Mouse (Mus musculus) kidney, adult 11 months (tissue): ENCODE data around the gene Hist1h2bg.

Experiments used
- DNase-seq: peaks from one replicate; pipeline ENCODE4 v3.0.0; 2022

Gene Hist1h2bg

DNA sequence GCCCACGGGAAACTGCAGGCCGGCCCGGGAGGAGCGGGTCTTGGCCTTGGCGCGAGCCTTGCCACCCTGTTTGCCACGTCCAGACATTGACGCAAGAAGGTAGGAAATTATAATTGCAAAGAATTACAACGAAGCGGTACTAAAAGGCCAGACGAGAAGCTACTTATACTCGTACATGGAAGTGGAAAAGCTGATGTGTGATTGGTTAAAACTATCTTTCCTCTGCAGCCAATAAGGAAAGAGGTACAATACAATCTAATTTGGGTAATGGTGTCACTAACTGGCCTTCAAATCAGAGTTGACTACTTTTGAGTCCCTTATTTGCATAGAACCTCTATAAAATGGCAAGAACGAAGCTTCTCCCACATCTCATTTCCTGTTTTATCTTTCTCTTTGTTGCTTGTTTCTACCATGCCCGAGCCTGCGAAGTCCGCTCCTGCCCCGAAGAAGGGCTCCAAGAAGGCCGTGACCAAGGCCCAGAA, at the start of gene Hist1h2bg, which contains the start of gene Hist1h2ae:
TSS of gene Hist1h2bg (plus strand) at position 375 of the 482 bp plus-strand sequence.
TSS of gene Hist1h2ae (minus strand) at position 199 of the 482 bp plus-strand sequence.
- peak; percentile 38 for DNase-seq

DNA sequence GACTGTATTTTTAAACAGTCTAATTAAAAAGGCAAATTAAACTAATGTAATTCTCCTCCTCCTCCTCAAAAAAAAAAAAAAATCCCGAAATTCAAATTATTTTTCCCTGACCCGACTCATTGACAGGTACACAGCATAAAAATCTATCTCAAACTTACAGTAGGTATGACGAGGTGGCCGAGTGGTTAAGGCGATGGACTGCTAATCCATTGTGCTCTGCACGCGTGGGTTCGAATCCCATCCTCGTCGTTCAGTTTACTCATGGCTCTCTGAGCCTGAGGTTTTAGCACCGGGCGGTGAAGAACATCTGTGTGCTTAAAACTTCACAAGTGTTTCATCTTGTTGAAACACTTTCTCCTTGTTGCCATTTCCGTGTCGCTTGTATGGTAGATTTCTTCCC, 49.5 kb upstream of the Hist1h2bg start:
- peak; percentile 59 for DNase-seq

DNA sequence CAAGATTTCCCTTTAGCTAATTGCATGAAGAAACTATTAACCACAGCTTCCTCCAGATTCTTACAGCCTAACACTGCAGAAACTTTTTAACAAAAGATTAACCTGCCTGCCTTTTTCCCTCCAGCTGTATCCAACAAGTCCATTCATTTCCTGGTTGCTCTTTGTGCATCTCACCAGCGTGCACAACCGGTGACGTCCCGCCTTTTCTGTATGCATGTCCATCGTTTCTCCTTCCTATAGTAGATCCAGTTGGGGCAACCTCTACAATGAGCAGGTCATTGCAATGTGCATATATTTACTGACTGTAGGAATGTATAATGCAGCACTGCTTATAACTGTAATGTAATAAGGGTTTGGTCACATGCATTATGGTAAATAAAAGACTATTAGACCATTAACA, 47.2 kb upstream of the Hist1h2bg start:
- no peak for DNase-seq

DNA sequence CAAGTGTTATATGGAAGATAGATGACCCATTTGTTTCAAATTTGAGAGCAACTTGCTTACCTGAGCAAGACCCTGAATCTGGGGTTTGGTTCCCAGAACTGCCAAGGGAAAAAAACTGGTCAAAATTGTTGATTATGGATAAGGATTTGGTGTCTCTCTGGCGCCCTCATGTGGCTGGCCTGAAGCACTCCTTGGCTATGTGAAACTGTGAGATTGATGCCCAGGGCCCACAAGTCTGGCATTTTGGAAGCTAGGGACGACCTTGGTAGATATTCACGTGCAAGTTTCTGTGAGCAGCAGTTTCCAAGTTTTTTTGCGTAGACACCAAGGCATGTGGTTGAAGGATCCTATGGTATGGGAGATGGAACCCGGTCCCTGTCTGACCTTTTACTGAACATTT, 46.5 kb upstream of the Hist1h2bg start:
- peak; percentile 58 for DNase-seq

DNA sequence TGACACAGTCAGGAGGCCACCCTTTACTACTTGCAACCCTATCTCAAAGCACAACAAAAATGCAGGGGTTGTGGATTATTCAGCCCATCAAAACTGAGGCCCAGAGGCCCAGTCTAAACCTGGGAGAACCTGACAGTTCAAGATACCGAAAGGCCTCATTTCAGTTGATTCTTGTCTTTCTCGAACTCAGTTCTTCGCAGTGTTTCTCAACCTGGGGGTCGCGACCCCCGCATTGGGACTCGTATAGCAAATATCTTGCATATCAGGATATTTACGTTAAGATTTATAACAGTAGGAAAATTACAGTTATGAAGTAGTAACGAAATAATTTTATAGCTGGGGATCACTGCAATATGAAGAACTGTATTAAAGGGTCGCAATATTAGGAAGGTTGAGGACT, 45.3 kb upstream of the Hist1h2bg start:
- DNase-seq = no peak

DNA sequence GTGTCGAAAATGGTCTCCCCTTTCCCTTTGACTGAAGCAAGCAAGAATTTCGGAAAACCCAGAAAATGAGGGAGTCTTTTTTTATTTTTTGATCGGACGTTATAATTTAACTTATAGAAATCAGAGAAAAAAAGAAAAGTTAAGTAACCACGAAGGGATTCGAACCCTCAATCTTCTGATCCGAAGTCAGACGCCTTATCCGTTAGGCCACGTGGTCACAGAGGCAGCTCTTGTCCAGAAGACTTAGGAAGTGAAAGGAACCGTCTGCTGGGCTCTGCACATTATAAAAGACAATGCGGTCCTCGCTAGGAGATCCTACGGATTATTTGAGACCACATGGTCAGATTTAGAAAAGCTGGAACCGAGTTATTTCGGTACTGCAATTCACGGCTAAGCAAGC, 44.9 kb upstream of the Hist1h2bg start:
- DNase-seq = peak; percentile 83

DNA sequence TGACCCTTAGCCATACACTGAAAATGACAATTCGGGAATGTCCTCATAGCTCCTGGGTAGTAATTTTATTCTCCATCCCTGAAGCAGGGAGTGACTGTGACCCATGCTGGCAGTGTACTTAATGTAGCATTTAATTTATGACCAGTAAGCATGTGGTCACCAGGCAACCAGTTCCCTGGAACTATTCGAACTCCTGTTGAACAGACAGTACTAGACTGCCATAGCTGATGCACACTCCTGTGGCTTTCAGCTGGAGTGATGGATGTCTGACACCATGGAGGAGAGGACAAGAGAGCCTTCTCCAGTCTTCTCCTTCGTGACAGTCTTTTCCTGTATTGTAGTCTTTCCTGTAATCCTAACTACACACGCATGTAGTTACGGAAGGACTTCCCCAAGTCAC, 42.2 kb upstream of the Hist1h2bg start:
- DNase-seq = peak; percentile 27

DNA sequence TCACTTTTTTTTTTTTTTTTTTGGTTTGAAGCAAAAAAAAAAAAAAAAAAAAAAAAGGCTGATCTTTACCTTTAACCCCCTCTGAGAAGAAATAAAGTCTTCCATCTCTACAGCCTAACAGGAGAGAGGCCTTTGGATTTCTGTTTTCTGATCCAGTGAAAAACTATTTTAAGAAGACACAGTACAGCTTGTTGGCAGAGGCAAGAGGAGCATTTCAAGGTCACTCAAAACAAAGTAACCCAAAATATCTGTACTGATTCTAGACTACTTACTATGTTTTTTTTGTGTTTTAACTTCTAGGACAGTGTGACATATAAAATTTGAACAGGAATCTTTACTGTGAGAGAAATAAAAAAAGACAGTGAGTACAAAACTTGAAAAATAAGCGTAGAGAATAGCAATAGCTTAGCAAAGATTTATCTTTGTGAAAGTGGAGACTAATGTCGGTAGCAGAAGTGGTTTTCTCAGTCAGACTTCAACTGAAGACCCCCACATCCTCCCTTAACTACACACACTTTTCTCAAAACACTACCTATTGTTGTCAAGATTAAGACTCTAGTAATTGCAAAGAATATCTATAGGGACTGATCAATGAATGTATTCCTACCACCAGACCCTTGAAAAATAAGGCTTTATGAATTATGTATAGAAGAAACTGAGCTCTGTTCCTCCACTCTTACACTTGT, 41.6 kb upstream of the Hist1h2bg start:
- no peak for DNase-seq

DNA sequence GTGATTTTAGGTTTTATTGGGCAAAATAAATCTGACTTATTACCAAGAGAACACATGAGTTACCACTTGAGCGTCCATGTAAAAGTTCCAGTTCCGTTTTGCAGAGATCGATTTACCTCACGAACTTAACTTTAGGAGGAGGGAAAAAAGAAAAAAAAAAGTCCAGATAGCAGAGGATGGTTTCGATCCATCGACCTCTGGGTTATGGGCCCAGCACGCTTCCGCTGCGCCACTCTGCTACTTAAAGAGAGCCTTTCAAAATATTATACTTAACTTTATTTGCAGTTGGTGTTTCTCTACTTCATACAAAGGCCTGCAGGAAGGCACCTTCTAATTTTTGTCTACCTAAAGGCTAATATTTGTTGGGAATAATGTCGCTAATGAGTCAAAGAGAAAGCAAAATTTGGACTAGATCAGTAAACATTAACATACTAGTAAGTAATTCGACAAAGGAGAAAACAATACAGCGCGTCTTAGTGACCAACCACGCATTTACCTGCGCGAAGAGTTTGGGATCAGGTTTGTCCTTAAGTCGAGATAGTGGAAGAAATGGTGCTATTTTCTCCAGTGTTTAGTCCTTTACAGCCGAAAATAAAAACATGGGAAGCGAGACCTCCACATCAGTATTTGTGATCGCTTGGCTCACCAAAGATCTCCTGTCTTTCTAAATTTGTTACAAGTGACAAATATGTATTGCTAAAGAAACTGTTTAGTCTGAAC, 40.9 kb upstream of the Hist1h2bg start:
- DNase-seq = peak; percentile 43

DNA sequence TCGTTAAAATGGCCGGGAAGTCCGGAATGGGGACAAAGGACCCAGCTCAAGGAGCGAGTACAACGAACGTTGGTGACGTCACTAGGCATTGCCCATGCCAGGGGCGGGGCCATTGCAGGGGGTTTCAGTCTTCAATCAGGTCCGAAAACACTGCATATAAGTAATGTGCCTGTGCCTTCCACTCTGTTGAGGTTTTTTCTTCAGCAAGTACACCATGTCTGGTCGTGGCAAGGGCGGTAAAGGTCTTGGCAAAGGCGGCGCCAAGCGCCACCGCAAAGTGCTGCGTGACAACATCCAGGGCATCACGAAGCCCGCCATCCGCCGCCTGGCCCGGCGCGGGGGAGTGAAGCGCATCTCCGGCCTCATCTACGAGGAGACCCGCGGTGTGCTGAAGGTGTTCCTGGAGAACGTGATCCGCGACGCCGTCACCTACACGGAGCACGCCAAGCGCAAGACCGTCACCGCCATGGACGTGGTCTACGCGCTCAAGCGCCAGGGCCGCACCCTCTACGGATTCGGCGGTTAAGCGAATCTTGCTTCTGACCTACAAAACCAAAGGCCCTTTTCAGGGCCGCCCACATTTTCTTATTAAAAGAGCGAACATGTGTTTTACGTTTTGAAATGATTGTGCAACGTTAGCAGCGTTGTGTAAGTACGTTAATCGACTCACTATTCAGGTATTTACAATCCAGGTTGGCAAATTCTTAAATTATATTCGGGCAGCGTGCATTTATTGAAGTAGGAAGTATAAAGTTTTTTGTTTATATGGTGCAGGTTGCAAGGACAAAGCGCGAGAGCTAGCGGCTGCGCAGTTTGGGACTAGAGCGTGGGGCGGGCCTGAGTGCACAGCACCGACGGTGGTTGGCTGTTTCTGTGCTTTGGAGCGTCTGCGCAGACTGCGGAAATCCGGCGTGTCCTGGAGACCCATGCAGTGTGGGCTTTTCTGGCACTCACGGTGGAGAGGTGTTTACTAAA, 40.0 kb upstream of the Hist1h2bg start, which contains the start of gene Hist1h4h:
TSS of gene Hist1h4h (plus strand) at position 150 of the 975 bp plus-strand sequence.
- DNase-seq = peak; percentile 96

DNA sequence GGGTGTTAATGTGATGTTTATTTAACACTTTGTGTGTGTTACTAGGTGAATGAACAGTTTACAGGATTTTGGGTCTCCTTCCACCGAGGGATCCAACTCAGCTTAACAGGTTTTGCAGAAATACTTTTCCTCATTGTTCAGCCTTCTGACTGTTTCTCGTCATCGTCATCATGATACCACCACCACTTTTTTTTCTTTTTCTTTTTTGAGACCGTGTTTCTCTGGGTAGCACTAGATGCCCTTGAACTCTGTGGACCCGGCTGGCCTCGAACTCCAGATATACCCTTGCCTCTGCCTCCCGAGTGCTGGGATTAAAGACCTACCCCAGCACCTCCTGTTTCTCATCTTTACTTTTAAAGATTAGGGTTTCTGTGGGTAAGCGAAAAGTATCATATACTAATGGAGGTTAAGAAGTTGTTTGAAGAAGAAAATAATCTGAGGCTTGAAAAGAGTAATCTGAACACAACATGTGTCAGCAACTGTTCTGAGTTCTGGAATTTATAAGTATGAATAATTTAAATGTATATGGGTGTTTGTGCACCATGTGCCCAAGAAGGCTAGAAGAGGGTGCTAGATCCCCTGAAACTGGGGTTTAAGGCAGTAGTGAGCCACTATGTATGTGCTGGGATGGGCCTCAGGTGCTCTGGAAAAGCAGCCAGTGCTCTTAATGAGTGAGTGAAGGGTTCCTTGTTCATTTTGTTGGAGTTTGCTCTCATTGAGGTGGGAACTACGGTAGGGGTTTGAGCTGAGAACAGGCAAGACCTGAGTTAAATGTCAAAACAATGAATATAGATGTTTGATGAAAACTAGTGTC, 38.7 kb upstream of the Hist1h2bg start:
- no peak for DNase-seq

DNA sequence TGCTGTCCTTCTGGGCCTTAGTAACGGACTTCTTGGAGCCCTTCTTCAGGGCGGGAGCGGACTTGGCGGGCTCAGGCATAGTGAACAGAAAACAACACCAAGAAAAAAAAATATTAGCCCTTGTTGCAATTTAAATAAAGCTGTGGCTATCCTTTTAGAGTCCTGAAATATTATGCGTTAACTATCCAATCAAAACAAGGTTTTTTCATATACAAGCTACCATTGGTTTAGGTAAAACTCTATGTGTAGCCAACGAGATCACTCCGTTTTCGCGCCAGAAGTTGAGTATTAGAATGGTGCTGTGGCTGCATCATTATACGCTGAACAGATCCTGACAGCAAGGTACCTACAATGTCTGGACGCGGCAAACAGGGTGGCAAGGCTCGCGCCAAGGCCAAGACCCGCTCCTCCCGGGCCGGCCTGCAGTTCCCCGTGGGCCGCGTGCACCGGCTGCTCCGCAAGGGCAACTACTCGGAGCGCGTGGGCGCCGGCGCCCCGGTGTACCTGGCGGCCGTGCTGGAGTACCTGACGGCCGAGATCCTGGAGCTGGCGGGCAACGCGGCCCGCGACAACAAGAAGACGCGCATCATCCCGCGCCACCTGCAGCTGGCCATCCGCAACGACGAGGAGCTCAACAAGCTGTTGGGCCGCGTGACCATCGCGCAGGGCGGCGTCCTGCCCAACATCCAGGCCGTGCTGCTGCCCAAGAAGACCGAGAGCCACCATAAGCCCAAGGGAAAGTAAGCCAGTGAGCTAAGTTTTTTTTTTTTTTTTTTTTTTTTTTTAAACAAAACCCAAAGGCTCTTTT, 37.4 kb upstream of the Hist1h2bg start, which contains the start of gene Hist1h2af:
TSS of gene Hist1h2af (plus strand) at position 347 of the 808 bp plus-strand sequence.
- peak; percentile 57 for DNase-seq

DNA sequence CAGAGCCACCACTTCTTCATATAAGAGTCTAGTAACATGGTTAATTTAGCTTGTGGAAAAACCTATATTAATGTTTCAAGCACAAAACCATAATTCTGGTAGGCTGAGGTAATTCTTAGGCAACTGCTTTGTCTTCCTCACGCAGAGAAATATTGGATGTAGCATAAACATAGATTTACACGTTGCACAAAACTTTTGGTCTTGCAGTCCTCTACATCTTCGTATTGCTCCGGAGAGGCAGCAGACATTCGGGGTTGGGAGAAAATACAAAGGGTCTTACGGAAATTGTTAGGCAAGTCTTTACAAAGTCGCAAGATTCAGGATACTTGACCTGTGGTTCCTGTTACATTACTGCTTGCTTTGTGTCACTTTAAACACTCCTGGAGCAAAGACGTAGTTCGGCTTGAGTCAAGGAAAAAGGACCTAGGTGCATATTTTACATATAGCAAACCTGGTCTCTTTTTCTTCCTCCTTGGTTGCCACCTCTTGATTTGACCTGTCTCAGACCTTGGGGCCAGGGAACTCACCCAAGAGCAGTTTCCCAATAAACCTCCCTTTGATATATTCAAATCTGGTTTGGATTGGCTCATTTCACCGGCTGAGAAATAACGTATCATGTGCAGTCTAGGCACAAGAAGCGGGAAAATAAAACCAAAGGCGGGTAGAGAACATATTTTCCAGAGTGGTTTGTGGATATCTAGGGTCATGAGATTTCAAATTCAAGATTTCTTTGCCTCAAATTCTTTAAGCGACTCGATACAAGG, 36.6 kb upstream of the Hist1h2bg start:
- no peak for DNase-seq

DNA sequence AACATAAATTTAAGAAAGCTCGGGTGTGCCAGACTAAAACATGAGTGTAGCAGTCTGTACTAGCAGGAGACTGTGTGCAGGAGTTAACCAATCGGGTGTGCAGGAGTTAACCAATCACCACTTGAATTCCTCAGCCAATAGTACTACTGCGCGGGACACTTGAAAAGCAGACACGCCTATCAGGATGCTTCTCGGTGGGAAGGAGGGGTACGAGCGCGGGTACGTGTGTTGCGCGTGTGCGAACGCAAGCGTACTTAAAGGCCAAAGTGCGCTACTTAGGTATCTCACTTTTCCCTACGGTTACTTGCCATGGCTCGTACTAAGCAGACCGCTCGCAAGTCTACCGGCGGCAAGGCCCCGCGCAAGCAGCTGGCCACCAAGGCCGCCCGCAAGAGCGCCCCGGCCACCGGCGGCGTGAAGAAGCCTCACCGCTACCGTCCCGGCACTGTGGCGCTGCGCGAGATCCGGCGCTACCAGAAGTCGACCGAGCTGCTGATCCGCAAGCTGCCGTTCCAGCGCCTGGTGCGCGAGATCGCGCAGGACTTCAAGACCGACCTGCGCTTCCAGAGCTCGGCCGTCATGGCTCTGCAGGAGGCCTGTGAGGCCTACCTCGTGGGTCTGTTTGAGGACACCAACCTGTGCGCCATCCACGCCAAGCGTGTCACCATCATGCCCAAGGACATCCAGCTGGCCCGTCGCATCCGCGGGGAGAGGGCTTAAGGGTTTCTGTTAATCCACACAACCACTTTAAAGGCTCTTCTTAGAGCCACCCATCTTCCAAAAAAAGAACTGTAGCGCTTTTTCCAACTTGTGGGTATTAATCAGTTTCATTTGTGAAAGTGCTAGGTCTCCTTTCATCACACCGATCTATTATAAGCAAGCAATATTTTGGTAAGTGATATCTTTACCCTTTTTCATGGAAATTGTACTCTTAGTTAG, 35.8 kb upstream of the Hist1h2bg start, which contains the start of gene Hist1h3g:
TSS of gene Hist1h3g (plus strand) at position 286 of the 939 bp plus-strand sequence.
- peak; percentile 77 for DNase-seq

DNA sequence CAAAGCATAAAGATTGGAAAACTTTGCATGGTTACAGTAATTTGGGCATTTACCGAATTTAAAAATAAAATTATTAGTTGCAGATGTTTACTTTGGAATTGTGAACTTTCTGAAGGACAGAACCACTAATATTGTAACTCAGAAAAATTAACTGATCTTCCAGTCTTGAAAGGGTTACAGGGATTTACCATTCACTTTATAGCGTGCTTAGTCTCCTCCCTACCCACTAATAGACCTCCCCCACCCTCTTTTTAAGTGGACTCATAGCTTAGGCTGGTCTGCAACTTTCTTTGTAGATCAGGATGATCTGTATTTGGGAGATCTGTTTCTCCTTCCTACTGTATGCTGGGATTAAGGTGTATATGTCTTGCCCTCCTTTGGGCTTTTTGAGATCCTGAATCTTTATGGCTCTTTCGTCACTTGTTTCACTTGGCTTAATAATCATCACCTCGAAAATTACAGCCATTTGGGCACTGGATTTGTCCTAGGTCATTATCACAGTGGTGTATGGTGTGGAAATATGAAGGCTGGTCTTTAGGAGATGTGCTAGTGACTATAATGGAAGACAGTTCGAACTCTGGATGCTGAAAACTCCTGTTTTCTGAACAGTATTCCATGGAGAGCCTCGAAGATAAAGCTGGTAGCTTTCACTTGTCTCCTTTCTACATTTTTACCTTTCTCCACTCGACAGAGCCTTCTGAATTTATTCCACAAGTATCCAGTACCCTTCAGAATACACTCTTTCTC, 34.9 kb upstream of the Hist1h2bg start:
- DNase-seq = no peak

DNA sequence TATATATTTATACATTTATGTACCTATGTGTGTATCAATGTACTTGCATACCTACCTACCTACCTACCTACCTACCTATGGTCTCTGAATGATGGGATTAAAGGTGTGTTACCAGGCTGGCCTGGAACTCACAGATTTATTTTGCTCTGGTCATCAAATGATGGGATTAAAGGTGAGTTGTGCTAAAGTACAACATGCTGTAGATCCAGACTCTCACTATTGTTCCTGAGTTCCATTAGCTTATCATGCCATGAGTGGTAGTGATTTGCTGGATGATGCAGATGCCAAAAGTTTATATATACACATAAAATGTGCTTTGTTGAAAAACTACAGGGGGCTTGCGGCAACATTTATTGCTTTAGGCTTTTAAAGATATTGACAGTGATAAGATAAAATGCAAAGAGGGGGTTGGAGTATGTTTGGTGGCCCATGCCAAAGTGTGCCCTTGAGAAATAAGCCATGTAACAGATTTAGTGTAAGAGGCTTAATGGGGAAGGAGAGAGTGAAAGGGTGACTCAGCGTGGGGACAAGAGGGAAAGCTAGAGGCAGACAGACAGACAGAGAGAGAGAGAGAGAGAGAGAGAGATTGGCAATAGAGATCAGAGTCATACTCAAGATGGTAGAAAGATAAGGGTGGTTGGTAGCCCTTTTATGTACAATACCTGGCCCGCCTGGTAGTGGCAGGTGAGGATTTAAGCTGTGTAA, 34.0 kb upstream of the Hist1h2bg start:
- no peak for DNase-seq

DNA sequence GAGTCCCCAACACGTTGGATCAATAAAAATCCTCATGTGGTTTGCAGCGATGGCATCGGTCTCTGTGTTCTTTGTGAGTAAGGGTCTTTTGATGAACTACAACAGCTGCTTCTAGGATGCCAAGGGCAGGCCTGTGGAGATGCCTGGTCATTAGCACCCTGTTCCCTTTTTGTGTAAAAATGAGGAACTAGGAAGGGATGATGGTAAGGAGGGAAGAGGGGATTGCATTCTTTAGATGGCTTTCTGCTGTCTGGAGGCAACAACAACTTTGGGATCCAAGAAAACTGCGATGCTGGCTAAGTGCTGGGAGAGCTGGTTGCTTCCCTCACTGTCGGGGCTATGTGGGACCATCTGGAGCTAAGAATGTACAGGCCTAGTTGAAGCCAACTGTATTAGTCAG, 32.9 kb upstream of the Hist1h2bg start:
- DNase-seq = no peak
